Comparison of ENCODE assay signal across 21 mouse cellular contexts in genomic region chr2:33678950-33679654, GRCm38 (mm10). TPM values are rescaled to one million over a fixed set of nuclear protein-coding genes. Genes with fewer than 3 reads are reported as not detected.
DNase-seq lines count a peak whose midpoint lies in the region; ATAC-seq and TF ChIP-seq lines count a peak whose summit lies in the region.
"Had no signal": no experiment of that assay in that cellular context is flagged by ENCODE, and none has a peak within 500 bp of the region (broad histone marks: within the 10 kb centered on the region; RNA-seq: fewer than 3 reads in every experiment).

No protein-coding gene starts in this region.

- ATAC-seq in intestine, embryonic 15.5 days = peak; percentile 92
- peak; percentile 96 for ATAC-seq in intestine, postnatal 0 days
- 0 out of 2 replicates have a peak, but pooled peaks have one; percentile 12 for ATAC-seq in limb, embryonic 12.5 days (ENCODE audit: insufficient number of reproducible peaks, insufficient read depth, low FRiP score, low TSS enrichment, low read depth)
- ATAC-seq: forebrain, embryonic 14.5 days; forebrain, embryonic 16.5 days had no signal

- TF ChIP-seq CTCF in intestine, postnatal 0 days (IDR thresholded peaks at IDR 0.05; ENCODE audit: low read depth) = 0 out of 2 replicates have a peak, but pooled peaks have one; percentile 5

- 75% methylated on average over 12 of the region's 12 CpGs for whole genome bisulfite sequencing in embryonic facial prominence, embryonic 10.5 days
- 64% methylated on average over 12 of the region's 12 CpGs for WGBS in intestine, embryonic 15.5 days
- 48% methylated on average over 12 of the region's 12 CpGs for WGBS in intestine, postnatal 0 days
- 76% methylated on average over 12 of the region's 12 CpGs for WGBS in limb, embryonic 12.5 days

- H3K27ac ChIP-seq in embryonic facial prominence, embryonic 10.5 days (replicated peaks) = peak overlapping the region; percentile 12; the same call in 1 of the 2 replicates
- H3K27ac ChIP-seq in intestine, embryonic 15.5 days = peak overlapping the region; percentile 40; the same call in 1 of the 2 replicates
- H3K27ac ChIP-seq in intestine, postnatal 0 days (ENCODE audit: low read depth, low read length) = no peak overlapping the region; the same call in 1 of the 2 replicates
- H3K27ac ChIP-seq in limb, embryonic 12.5 days = no peak overlapping the region
- H3K27ac ChIP-seq: embryonic facial prominence, embryonic 12.5 days had no signal

- H3K4me1 ChIP-seq in embryonic facial prominence, embryonic 10.5 days = peaks cover 28% of the 10 kb centered on the region
- no peaks in the 10 kb centered on the region for H3K4me1 ChIP-seq in intestine, embryonic 15.5 days (replicated peaks)
- no peaks in the 10 kb centered on the region for H3K4me1 ChIP-seq in intestine, postnatal 0 days (replicated peaks; ENCODE audit: control insufficient read depth, insufficient read depth, low read length)
- peaks cover 14% of the 10 kb centered on the region for H3K4me1 ChIP-seq in limb, embryonic 12.5 days (replicated peaks)

- H3K36me3 ChIP-seq in embryonic facial prominence, embryonic 10.5 days (replicated peaks) = no peaks in the 10 kb centered on the region
- no peaks in the 10 kb centered on the region for H3K36me3 ChIP-seq in intestine, embryonic 15.5 days
- no peaks in the 10 kb centered on the region for H3K36me3 ChIP-seq in intestine, postnatal 0 days (ENCODE audit: control insufficient read depth, insufficient read depth)
- H3K36me3 ChIP-seq in limb, embryonic 12.5 days = no peaks in the 10 kb centered on the region
- H3K36me3 ChIP-seq: embryonic facial prominence, embryonic 12.5 days had no signal

- no peak overlapping the region for H3K4me2 ChIP-seq in intestine, embryonic 15.5 days (replicated peaks)
- no peak overlapping the region for H3K4me2 ChIP-seq in intestine, postnatal 0 days (replicated peaks; ENCODE audit: low read depth)
- no peak overlapping the region for H3K4me2 ChIP-seq in limb, embryonic 12.5 days
- H3K4me2 ChIP-seq: embryonic facial prominence, embryonic 12.5 days had no signal

- DNase-seq in embryonic facial prominence, embryonic 10.5 days (ENCODE audit: low spot score) = no peak
- no peak for DNase-seq in kidney, postnatal 36 days
- DNase-seq in right cerebral cortex, postnatal 14 days = no peak
- no peak for DNase-seq in urinary bladder, postnatal 36 days (ENCODE audit: low spot score in 2 of 2)
- DNase-seq: adrenal gland, adult 2 months; adrenal gland, postnatal 10 days; adrenal gland, postnatal 36 days; cerebellum, adult 11 months; cerebellum, adult 18-20 months; cerebellum, adult 8-10 months; cerebellum, adult 9-11 months; cerebellum, postnatal 14 days; cerebellum, postnatal 36 days; embryo, embryonic 11 days had no signal

- H3K27me3 ChIP-seq in embryonic facial prominence, embryonic 10.5 days (replicated peaks; ENCODE audit: low read depth, poor library complexity, severe bottlenecking) = peaks cover 52% of the 10 kb centered on the region
- 0 out of 2 replicates have a peak, but pooled peaks cover 7% of the 10 kb centered on the region for H3K27me3 ChIP-seq in intestine, embryonic 15.5 days (replicated peaks)
- no peaks in the 10 kb centered on the region for H3K27me3 ChIP-seq in intestine, postnatal 0 days (replicated peaks; ENCODE audit: control insufficient read depth, insufficient read depth, low read length)
- peaks cover 6% of the 10 kb centered on the region; the same call in 1 of the 2 replicates for H3K27me3 ChIP-seq in limb, embryonic 12.5 days

- H3K4me3 ChIP-seq in embryonic facial prominence, embryonic 10.5 days = no peak overlapping the region
- no peak overlapping the region for H3K4me3 ChIP-seq in intestine, embryonic 15.5 days (replicated peaks)
- no peak overlapping the region for H3K4me3 ChIP-seq in intestine, postnatal 0 days (ENCODE audit: low read depth, low read length)
- H3K4me3 ChIP-seq in limb, embryonic 12.5 days (replicated peaks) = no peak overlapping the region
- H3K4me3 ChIP-seq: embryonic facial prominence, embryonic 12.5 days had no signal

- H3K9ac ChIP-seq in intestine, embryonic 15.5 days = no peak overlapping the region
- no peak overlapping the region for H3K9ac ChIP-seq in intestine, postnatal 0 days (ENCODE audit: low read depth, low read length)
- no peak overlapping the region for H3K9ac ChIP-seq in limb, embryonic 12.5 days (replicated peaks)
- H3K9ac ChIP-seq: embryonic facial prominence, embryonic 12.5 days had no signal

- no peaks in the 10 kb centered on the region for H3K9me3 ChIP-seq in embryonic facial prominence, embryonic 10.5 days
- no peaks in the 10 kb centered on the region for H3K9me3 ChIP-seq in intestine, embryonic 15.5 days
- no peaks in the 10 kb centered on the region for H3K9me3 ChIP-seq in intestine, postnatal 0 days (ENCODE audit: control insufficient read depth)
- no peaks in the 10 kb centered on the region for H3K9me3 ChIP-seq in limb, embryonic 12.5 days
- H3K9me3 ChIP-seq: embryonic facial prominence, embryonic 12.5 days had no signal

RNA-seq across cellular contexts. Expression of gene Lmx1b, which starts 38.8 kb away (rescaled TPM):
- 0.85 and 0.99 TPM in 2 replicates for polyA plus RNA-seq in embryonic facial prominence, embryonic 10.5 days (2016; fragmentation: Nextera tagmentation; extraction: Ambion mirVana)
- 0.05 TPM in 1 of 2 replicates, not detected in the other for polyA plus RNA-seq in intestine, embryonic 15.5 days (2015; fragmentation: Nextera tagmentation; extraction: Ambion mirVana)
- polyA plus RNA-seq in intestine, postnatal 0 days (2015; fragmentation: Nextera tagmentation; extraction: Ambion mirVana) = not detected in 2 replicates
- polyA plus RNA-seq in limb, embryonic 12.5 days (2016; fragmentation: Nextera tagmentation; extraction: Ambion mirVana) = 8.6 and 9.9 TPM in 2 replicates
- polyA plus RNA-seq: adrenal gland, adult 2 months; C2C12; forebrain, embryonic 16.5 days had no signal

Comparison
In these comparisons a context has a peak if more than half of its experiments do, and no peak if none do; other contexts are left out.
1. H3K27ac ChIP-seq: peak in embryonic facial prominence, embryonic 10.5 days (single experiment) and intestine, embryonic 15.5 days (single experiment); none in intestine, postnatal 0 days (single experiment) and limb, embryonic 12.5 days (single experiment).
2. ATAC-seq: peak in every context shown above with its lines; median percentile 96 in intestine, postnatal 0 days; 92 in intestine, embryonic 15.5 days; 12 in limb, embryonic 12.5 days.